Mouse (Mus musculus): ENCODE measurements around the gene Ikzf1.

- TF ChIP-seq CTCF (IDR thresholded peaks at IDR 0.05; ENCODE audit: extremely low read depth, insufficient read depth, low read length) (no peak), POLR2A (IDR thresholded peaks at IDR 0.05; ENCODE audit: extremely low read depth, insufficient read depth, low read length) (no peak)
Observed at GRCm38 (mm10) chr11:11687551-11688185, 2.9 kb downstream of the Ikzf1 start.
